Mouse (Mus musculus) mouse trophoblast stem cell (cell line): ENCODE results near the gene Tet2.
"Not testable (repeated sequence)": the region's sequence is repeated elsewhere in the genome, so short reads cannot be mapped to it uniquely, and the experiment has no call there.

Source experiments
- in situ Hi-C, 2 experiments: fragments of 300-500 bp; cut with MseI, MboI; formaldehyde crosslinking; loops; 2 replicates in 1 of 2; 3 replicates in 1 of 2; pipeline ENCODE4 v1.15.1; 2025

Tet2 gene

DNA sequence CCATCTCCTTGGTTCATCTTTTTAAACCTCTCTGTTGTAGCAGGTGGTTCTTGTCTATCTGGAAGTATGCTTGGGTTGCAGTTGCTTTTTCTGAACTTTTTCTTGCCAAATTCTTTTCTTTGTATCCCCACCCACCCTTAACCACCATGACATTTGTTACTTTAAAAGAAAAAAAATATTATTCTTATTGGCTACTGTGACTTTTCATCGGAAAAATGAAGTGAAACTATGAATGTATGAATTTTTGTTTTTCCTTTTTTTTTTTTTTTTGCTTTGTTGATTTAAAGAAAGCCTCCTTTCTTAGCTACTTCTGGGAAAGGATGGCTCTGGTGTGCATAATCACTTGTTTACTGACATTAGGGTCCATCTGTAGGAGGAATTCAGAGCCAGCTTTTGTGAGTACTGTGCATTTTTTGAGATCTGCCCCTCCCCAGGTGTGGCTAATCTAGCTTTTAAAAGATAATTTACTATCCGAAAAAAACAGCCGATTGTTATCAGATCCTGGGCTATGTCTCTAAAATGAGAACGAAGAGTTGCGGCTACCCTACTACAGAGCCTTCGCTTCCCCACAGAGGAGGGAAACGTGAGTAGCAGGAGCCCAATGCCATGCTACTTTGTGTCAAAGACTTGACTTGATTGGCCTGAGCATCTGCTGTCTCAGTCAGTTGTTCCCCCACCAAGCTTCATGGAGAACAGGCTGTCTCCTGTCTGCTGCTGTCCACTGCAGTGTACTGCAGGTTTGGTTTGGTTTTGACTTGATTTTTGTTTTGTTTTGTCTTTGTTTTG is 4.6 kb upstream of the Tet2 start:
- in situ Hi-C loops = loop anchor here (10.0 kb wide), 2 partner anchors 215 to 235 kb away; partner anchors contain the start of gene Ppa2 (in 1 of the 2)

DNA sequence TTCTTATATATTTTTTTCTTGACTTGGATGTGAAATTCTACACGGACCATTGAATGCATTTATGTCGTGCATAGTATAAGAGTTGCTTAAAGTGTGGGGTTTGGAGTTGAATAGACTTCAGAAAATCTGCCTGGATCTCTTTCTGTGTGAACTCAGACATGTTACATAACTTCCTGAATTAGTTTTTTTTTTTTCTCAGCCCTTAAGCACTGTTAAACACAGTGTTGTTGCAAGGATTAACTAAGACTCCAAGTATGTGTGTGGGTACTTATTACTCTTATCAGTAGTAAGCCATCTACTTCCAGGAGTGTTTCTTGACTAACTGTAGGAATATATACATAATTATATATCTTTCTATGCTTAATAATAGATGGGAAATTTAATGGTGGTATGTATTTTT is 3.7 kb upstream of the Tet2 start:
- in situ Hi-C loops = no loop called here

DNA sequence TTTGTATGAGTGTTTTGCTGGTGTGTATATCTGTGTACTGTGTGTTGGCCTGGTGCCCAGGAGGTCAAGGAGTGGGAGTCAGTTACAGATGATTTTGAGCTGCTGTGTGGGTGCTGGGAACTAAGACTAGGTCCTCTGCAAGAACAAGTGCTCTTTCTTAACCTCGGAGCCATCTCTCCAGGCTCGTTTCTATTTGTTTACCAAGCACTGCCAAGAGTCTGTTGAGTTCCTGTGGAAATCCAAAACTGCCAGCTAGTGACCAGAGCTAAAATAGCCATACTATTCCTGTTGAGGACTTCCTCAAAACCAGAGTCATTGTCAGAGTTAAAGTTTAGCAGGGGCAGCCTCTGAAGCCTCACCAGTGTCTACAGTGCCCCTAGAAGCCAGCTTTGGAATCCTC is 1.9 kb upstream of the Tet2 start:
- in situ Hi-C loops = no loop called here

DNA sequence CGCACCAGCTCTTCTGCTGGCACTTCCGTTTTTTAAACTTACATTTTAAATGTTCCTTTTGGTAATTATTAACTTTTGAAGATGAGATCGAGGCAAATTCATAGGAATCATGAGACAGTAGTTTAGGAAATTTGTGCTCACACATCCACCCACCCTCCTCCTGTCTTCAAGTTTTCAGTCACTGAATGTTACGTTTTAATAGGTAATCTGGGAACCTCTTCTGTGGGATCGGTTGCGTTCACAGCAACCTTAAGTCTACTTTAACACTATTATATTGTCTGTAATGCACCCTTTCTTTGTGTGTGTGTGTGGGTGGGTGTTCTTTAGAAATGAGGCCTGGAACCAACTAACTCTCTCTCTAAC is 346 bp upstream of the Tet2 start:
- in situ Hi-C loops = no loop called here

DNA sequence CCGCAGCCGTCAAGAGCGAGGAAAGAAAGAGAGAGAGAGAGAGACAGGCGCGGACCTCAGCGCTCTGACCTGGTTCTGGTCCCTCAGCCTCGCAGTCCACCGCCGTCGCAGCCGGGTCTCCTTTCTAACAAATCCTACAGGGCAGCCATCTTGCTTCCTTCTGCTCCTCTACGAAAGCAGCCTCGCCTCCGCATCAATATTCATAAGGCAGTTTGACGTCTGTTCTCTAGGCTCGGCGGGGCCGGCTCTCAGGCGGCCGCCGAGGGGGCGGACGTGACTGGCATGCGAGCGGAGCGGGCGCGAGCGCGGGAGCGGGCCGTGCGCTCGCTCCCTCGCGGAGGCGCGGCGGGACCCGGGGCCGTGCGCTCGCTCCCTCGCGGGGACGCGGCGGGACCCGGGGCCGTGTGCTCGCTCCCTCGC is 798 bp downstream of the Tet2 start:
- in situ Hi-C loops = no loop called here

DNA sequence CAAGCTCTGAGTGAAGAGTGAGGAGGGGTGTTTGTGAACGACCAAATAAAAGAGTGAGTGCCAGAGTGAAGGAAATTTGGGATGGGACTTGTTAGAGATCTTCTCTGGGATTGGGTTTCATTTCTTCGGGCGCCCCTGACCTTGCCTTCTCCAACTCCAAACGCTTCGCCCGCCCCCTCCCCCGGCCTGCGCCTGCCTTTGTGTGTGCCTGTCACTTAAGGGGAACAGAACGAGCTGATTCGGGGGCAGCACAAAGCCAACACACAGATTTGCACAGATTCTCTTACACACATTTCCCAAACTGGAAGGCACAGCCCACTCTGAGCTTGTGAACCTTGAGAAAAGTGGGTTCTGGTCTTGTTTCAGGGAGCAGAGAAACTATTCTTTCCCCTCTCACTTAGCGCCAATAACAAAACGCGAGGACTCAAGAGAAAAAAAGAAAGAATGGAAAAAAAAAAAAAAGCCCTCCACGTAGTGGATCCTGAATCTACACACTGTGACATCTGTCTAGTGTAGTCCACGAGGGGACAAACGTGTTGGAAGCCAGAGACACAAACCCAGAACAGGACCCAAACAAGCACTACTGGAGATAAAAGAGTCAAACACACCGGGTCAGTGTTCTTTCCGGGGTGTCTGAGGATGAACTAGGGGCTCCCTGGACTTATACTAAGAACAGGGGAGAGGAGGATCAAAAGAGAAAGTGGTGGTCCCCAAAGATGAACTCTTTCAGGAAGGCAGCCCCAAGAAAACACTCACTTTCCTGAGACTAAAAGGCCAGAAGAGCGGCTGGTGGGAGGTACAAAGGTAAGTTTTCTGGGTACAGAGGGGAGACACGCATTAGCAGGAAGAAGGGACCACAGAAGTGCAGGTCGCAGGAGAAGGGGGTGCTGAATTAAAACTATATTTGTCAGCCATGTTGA is 1.6 kb downstream of the Tet2 start:
- in situ Hi-C loops = no loop called here

DNA sequence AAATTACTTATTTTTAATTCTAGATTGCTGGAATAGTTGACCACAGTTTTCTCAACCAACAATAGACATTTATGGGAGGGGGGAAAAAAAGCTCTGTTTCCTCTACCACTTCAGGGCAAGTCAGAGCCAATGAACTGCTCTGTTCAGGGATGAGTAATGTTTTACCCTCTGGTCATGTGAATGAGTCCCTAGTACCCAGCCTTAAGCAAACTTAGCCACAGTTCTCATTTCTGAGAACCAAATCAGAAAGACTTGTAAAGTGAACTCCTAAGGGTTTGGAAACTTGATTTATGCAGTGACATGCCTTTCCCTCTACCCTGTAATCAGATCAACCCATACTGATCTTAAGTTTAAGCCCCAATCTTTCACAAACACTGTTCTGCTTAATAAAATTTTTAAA is 2.9 kb downstream of the Tet2 start:
- in situ Hi-C loops = no loop called here

DNA sequence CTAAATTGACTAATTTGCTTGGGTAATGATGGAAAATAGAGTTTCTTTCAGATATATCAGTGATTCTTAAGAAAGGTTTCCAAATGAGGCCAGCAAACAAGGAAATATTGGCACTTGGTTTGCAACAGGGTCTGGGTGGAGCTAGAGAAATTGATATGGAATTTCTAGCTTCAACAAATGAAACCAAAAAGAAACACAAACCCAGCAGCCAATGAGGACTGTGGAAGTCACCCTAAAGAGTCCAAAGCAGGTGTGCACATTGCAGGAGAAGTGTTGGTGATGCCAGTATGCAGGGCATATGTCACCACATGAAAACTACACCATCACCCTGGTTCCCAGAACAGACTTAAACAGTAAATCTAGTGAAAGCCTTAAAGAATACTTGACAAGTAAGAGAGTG is 3.9 kb downstream of the Tet2 start:
- in situ Hi-C loops = no loop called here

DNA sequence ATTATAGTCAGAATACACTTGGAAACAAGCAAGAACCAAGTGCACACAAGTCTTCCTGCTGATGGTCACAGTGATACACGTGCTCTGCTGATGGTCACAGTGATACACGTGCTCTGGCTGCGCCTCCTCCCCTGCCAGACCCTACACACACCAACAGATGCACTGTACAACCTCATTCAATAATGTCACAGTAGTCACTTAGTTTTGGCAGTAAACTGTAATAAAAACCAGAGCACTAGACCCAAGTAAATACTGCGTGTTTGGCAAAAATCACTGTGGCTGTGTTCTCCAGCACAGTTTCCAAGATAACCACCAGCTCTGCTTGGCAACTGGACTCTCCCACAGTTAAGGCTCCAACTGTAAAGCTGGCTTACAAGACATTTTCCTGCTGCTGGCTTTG is 4.9 kb downstream of the Tet2 start:
- in situ Hi-C loops = no loop called here

DNA sequence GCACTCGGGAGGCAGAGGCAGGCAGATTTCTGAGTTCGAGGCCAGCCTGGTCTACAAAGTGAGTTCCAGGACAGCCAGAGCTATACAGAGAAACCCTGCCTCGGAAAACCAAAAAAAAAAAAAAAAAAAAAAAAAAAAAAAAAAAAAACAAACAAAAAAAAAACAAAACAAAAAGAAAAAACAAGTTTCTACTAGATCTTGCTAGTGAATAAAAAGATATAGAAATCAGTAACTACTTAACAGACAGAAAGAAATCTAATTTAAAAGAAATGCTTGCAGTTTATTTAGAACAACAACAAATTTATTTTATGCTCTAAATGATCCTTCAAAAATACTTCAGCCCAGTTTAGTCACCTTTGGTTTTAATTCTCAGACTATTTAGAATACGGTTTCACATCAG is 6.4 kb downstream of the Tet2 start:
- in situ Hi-C loops = not testable (repeated sequence)

DNA sequence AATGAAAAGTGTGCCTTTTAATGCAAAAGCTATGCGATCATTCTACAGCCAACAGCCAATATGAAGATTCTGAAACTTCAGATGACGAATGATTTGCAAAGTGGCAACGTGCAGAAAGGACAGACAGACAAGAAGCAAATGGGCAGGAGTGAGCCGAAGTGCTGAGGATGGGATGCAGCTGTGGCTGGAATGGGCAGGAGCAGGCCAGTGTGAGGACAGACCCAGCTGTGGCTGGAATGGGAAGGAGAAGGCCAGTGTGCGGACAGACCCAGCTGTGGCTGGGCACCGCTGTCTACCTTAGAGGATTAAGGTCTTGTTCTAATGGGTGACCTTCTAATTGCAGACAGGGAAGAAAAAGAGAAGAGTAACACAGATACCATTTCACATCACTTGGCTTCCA is 9.3 kb downstream of the Tet2 start:
- in situ Hi-C loops = no loop called here

DNA sequence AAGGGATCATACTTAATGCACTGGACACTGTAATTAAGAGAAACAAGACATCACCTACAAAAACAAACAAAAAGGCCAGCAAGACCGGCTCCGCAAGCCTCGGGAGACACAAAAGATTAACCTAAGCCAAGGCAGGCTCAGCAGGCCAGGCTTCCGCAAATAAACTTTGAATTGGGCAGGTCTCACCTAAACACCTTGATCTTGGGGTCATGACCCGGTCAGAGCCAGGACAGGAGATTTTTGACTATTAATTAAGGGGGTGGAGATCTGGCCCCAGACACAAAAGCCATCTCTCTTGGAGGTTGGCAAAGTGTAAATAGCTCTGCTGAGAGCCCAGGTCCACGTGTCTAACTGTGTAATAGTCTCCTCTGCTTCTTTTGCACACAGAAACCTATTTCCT is 10.9 kb downstream of the Tet2 start:
- in situ Hi-C loops = no loop called here

DNA sequence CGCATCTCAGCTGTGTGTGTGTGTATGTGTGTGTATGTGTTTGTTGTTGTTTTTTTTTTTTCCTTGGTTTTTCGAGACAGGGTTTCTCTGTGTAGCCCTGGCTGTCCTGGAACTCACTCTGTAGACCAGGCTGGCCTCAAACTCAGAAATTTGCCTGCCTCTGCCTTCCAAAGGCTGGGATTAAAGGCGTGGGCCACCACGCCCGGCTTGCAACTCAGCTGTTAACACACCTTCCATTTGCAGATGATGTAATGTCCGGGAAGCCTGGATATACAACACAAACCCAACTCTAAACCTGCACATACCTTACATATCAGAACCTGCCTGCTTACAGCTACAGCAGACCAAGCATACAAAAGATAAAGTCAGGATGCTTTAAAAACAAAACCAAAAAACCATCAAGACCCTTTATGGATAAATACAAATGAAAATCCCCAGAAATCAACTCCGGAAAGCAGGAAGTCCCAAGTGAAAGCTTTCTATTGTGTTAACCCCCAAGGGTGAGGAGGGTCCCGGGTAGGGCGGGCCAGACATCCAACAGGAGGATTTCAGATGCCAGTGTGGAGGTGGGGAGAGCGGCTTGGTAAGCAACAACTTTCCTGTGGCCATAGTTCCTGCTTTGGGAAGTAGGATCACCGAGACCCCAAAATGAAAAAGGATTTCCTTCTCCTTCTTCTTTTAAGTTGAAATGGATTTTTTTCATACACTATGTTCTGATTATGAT is 11.5 kb downstream of the Tet2 start:
- in situ Hi-C loops = no loop called here

DNA sequence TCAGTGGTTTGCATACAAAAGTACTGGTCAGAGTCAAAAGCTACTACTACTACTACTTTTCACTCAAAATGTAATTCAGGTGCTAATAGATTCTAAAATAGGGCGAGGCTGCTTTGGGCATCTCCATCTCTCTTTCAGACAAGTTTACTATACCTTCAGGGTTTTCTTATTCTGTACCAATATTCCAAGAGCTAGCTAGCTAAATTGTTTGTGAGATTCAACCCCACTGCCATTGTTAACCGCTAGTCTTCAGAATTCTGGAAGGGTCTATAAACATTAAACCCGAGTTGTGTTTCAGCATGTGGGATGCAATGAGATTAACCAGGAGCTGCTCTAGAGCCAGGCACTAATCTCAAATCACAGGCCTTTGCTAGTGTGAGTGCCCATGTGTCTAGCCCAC is 12.1 kb downstream of the Tet2 start:
- in situ Hi-C loops = no loop called here

DNA sequence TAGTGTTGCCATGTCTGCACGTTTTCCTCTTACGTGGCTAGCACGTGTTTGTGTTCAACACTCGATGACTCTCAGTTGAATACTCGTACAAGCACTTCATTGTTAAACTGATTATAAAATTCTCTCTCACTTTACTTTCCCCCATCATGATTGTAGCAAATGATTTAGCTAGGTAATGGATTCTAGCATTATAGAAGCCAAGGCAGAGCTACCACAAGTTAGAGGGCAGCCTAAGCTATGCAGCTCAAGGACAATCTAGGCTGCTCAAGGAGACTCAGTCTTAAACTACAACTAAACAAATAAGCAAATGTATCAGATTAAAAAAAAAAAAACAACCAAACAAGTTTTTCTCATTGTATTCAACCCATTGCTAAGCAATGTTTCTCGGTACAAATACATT is 12.7 kb downstream of the Tet2 start:
- in situ Hi-C loops = no loop called here

DNA sequence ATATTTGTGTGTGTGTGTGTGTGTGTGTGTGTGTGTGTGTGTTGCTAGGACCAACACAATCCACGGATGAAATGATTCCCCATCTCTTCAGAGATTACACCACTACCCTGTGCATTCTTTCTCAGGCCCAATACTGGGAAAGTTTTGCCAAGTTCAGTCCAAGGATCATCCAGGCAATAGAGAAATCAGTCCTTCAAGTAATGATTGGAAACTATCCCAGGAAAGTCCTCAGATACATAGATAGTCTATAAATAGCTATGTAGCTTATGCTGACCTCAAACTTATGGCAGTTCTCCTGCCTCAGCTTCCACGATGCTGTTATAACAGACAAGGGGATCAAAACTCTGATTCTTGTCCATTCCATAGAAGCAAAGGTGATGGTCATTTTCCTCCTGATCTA is 13.8 kb downstream of the Tet2 start:
- in situ Hi-C loops = no loop called here

DNA sequence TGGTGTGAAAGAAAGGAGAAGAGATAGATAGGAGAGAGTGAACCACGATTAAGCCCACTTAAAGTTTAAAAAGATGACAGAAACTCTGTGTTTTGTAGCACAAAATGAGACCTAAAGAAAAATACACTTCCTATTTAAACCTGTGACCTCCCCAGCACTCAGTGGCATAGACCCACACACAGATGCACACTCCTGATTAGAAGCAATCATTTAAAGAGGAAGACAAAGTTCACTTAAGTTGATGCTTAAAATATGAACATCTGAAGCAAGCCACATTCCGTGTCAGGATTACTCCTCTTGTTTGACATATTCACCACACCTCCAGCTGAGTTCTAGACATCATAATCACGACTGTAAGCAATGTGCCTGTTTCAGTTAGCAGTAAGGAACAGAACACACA is 14.3 kb downstream of the Tet2 start:
- in situ Hi-C loops = no loop called here

DNA sequence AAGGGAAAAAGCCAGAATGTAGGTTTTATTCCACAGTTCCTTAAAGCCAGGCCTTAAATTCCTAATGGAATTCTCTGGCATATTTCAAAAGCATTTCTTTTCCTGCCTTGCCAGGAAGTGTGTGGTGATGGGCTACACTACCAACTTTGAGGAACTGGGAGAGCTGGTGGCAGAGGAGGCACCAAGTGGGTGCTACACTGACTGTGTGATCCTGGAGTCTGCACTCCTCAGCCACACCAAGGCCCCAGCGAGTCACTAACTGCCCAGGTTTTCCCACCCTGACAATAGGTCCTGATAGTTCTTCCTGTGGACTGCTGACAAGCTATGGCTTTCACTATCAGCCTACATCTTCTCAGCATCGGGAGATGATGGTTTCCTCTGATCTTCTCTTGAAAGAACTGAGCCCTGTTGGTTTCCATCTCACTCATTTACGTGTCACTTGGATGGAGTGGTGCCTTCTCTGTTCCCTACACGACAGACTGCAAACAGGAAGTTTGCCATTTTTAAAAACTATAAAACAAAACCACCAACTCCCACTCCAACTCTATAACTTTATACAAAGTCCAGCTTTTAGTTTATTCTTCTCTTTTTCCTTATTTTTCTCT is 18.7 kb downstream of the Tet2 start:
- in situ Hi-C loops = no loop called here

DNA sequence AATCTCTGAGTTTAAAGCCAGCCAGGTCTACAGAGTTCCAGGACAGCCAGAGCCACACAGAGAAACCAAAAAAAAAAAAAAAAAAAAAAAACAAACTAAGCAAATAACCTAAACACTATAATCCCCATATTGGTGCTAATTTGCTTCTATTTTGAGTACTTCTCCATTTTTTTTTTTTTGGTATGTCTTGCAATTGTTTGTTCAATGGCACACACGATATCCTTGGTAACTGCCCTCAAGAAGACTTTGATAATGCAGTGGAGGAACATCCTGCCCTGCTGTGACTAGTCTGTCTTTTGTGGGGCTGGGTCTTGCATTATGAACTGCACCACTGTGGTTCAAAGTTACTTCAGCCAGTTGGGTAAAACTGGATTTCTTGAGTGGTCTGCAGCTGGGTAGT is 19.4 kb downstream of the Tet2 start:
- in situ Hi-C loops = no loop called here

DNA sequence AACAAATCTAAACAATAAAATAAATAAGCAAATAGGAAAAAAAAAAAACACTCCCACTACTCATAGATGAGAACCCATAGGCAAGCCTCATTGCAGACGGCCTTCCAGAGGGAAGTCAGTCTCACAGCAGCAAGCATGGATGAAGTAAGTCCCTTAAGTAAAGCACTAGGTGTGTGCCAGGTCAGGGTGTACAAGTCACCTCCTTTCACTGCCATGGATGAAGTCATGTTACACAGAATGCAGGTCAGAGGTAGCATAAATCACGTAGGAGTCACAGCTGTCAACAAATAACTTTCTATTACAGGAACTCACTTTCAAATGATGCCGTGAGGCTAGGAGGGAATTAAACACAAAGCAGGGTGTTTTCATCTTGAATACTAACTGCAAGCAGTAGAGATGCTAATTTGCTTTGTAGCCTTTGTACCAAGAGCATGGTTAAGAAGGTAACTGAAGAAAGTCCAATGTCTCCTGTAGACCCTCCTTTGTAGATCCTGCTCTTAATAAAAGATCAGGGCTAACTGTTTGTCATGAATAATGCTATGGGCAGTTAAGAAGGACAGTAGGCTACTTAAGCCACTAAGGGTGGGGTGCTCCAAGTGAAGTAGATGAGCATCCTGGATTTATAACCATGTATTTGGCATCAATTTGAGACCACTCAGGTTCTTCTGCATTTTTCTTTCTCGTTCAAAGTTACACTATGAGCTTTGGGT is 20.4 kb downstream of the Tet2 start:
- in situ Hi-C loops = no loop called here

DNA sequence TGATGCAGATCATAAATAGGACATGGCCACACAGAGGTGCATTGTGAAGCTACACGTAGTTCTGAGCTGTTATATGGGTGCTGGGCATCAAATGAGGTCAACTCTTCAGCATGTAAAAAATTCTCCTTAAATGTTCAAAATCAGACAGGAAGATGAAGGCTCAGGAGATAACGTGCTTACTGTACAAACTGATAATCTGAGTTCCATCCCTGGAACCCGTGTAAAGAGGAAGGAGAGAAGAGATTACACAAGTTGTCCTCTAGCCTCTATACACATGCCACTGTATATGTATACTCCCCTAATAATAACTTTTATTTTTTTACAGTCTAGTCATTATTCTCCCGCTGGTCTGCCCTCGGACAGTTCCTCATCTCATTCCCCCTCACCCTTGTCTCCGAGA is 21.7 kb downstream of the Tet2 start:
- in situ Hi-C loops = no loop called here
